Mouse (Mus musculus) midbrain, embryonic 13.5 days (tissue): ENCODE data around the gene Gm5431. TPM values are rescaled to one million over a fixed set of nuclear protein-coding genes. Genes with fewer than 3 reads are reported as not detected.
"Not testable (repeated sequence)": the region's sequence is repeated elsewhere in the genome, so short reads cannot be mapped to it uniquely, and the experiment has no call there.

Experiments
- ATAC-seq: fragments of 200-750 bp; cut with Nextera tagmentation; 2 replicates; pipeline ENCODE4 v1.8.0; 2017; ENCODE audit warnings: mild to moderate bottlenecking, moderate TSS enrichment, moderate library complexity
- H3K27ac ChIP-seq: fragments of 300-500 bp; sonication (generic); 2 replicates; pipeline ENCODE4 v1.5.1; 2015; ENCODE audit warnings: inconsistent platforms, mild to moderate bottlenecking, moderate library complexity
- H3K27me3 ChIP-seq: fragments of 300-500 bp; sonication (generic); 2 replicates; pipeline ENCODE4 v1.6.1; 2015; ENCODE audit warnings: mild to moderate bottlenecking, inconsistent platforms
- H3K36me3 ChIP-seq: fragments of 300-500 bp; sonication (generic); 2 replicates; pipeline ENCODE4 v1.6.1; 2015; ENCODE audit warnings: mild to moderate bottlenecking, inconsistent platforms
- H3K4me1 ChIP-seq: fragments of 300-500 bp; sonication (generic); replicated peaks from 2 replicates; pipeline ENCODE4 v1.6.1; 2015; ENCODE audit warnings: inconsistent platforms
- H3K4me2 ChIP-seq: fragments of 300-500 bp; sonication (generic); replicated peaks from 2 replicates; pipeline ENCODE4 v1.6.1; 2015; ENCODE audit warnings: moderate library complexity, mild to moderate bottlenecking, inconsistent platforms
- H3K4me3 ChIP-seq: fragments of 300-500 bp; sonication (generic); replicated peaks from 2 replicates; pipeline ENCODE4 v1.5.1; 2015; ENCODE audit warnings: mild to moderate bottlenecking, inconsistent platforms
- H3K9ac ChIP-seq: fragments of 300-500 bp; sonication (generic); replicated peaks from 2 replicates; pipeline ENCODE4 v1.6.1; 2015; ENCODE audit warnings: mild to moderate bottlenecking, inconsistent platforms
- H3K9me3 ChIP-seq: fragments of 300-500 bp; sonication (generic); 2 replicates; pipeline ENCODE4 v1.6.1; 2016; ENCODE audit warnings: mild to moderate bottlenecking, inconsistent platforms
- WGBS: fragments of 180-500 bp; shearing (Covaris S2); methylation state at CpG from one replicate; pipeline ENCODE4 v1.1.7; 2015; 5-methylcytosine and 5-hydroxymethylcytosine counted together
- polyA plus RNA-seq: library from polyadenylated mRNA; unstranded; fragments of >200 nt; fragmentation: Nextera tagmentation; extraction: Ambion mirVana; gene quantifications from 2 replicates; pipeline ENCODE4 v1.2.1, GENCODE M21; 2015

The Gm5431 gene
- 0.17 and 0.21 TPM in 2 replicates for polyA plus RNA-seq

- Histone ChIP-seq H3K36me3 (no peaks in the 10 kb centered on the region), H3K27ac (no peak within 1 kb of the TSS), H3K4me1 (no peaks in the 10 kb centered on the region), H3K9ac (no peak within 1 kb of the TSS), H3K4me2 (no peak within 1 kb of the TSS), H3K27me3 (no peaks in the 10 kb centered on the region), H3K4me3 (no peak within 1 kb of the TSS), H3K9me3 (no peaks in the 10 kb centered on the region)
- ATAC-seq, result no peak
- WGBS, result 77% methylated on average over 2 of the region's 2 CpGs
Measured at GRCm38 (mm10) chr11:48902021-48902420, at the start of gene Gm5431. TSS of gene Gm5431 (minus strand) at chr11:48902214.

DNA sequence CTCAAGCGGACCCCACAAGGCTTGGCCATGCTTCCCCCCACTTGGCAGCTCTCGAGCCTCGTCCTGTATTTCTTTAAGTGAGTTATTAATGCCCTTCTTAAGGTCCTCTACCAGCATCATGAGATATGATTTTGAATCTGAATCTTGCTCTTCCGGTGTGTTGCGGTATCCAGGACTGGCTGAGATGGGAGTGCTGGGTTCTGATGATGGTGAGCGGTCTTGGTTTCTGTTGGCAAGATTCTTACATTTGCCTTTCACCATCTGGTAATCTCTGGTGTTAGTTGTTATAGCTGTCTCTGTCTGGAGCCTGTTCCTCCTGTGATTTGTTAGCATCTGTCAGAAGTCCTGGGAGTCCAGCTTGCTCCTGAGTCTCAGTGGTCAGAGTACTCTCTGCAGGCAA lies 44.1 kb upstream of the Gm5431 start, which contains the start of gene Psme2b:
TSS of gene Psme2b (minus strand) at position 101 of the 400 bp plus-strand sequence.
- H3K27ac ChIP-seq, H3K4me1 ChIP-seq, H3K36me3 ChIP-seq, ATAC-seq, H3K9ac ChIP-seq, H3K27me3 ChIP-seq, H3K4me3 ChIP-seq, H3K9me3 ChIP-seq, H3K4me2 ChIP-seq: not testable (repeated sequence)
- 95% methylated on average over 6 of the region's 6 CpGs for WGBS

DNA sequence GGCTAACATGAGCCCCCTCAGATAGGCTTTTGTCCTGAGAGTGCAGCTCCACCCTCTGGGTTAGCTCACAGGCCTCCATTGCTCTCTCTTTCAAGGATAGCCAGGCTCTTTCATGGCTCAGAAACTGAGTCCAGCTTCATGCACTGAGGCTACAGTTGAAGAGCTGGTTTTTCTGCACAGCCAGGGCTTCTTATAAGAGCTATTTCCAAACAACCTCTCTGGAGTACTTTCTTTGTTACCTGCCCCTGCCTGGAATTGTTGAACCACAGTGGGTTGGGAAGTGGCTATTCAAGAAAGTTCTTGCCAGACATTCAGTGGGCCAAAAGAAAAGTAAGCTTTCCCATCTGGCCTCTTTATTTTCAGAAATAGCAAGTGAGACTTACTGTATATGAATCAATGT lies 37.3 kb upstream of the Gm5431 start:
- H3K27ac ChIP-seq, ATAC-seq, H3K9ac ChIP-seq, H3K4me3 ChIP-seq, H3K4me1 ChIP-seq, H3K9me3 ChIP-seq, H3K36me3 ChIP-seq, H3K27me3 ChIP-seq, H3K4me2 ChIP-seq: not testable (repeated sequence)

DNA sequence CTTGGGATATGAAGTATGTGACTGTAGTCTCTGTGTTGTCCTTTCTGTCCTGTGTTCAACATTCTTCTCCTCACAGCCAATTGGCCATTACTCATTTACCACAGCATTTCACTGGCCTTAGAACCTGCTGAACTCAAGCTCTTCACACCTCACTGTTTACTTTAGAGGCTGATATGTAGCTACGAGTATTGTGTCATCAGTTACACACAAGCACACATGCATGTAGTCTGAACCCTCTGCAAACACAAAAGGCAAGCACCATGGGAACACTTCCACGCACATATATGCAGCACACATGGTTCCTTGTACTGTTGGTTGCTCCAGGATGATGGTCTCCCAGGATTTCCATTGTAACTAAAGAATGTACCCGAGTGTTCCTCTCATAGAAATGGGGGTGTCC lies 33.3 kb upstream of the Gm5431 start:
- H3K4me3 ChIP-seq, H3K36me3 ChIP-seq, H3K9me3 ChIP-seq, H3K4me2 ChIP-seq, H3K9ac ChIP-seq, ATAC-seq, H3K27me3 ChIP-seq, H3K27ac ChIP-seq, H3K4me1 ChIP-seq: not testable (repeated sequence)
- WGBS, result no CpG with 5 or more reads among the region's 3 CpGs

DNA sequence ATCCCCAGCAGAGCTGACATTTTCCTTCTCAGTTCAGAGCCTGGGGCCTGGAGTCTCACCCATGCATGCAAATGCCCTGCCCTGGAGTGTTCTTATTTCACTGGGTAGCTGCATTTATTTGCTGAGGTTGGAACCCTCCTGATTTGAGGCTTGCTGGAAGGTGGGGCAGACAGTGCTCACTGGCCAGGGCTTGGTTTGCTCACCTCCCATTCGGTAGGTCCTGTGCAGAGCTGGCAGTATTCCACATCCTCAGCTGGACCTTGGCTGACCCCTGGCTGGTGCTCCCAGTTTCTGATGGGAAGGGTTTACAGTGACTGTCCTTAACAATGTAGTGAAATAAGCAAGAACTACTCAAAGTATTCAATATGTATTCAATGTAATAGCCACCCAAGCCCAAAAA lies 31.9 kb upstream of the Gm5431 start:
- H3K27me3 ChIP-seq, H3K9me3 ChIP-seq, H3K27ac ChIP-seq, H3K9ac ChIP-seq, H3K36me3 ChIP-seq, ATAC-seq, H3K4me3 ChIP-seq, H3K4me2 ChIP-seq, H3K4me1 ChIP-seq: not testable (repeated sequence)
- WGBS, result 71% methylated on average over 1 of the region's 1 CpGs

DNA sequence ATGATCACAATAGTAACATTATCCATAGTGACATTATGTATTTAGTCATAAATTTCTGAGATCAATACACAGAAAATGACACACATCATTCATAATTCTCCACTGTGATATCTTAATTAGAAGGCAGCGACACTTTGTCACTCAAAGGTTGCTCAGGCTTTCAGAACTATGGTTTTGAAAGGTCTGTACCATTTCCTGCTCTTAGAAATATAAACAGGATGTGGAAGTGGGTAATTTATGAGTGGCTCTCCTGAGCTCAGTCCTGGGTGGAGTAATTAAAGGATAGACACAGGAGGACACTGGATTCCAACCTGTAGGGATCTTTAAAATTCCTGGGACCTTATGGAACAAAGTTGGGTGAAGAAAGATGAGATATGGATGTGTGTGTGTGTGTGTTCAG lies 31.4 kb upstream of the Gm5431 start:
- H3K36me3 ChIP-seq, H3K4me1 ChIP-seq, H3K9ac ChIP-seq, H3K4me2 ChIP-seq, H3K27me3 ChIP-seq, ATAC-seq, H3K27ac ChIP-seq, H3K9me3 ChIP-seq, H3K4me3 ChIP-seq: not testable (repeated sequence)
- 89% methylated on average over 1 of the region's 1 CpGs for WGBS

DNA sequence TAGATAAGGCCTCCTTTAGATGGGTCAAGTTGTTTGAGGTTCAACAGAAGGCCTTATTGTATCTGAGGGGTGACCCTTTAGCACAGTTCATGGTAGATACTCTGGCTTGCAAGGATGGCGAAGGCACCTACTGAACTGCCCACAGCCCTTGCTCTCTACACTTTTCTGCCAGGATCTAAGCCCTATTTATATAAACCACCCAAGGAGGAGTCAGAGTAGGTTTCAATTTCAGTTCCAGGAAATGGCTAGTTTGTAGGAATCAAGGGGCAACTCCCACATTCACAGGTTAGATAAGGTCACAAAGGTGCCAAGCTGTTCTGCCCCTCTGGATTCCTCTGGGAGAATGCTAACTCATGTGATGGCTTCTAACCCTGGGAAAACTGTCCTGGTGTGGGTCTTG lies 26.1 kb upstream of the Gm5431 start:
- H3K27ac ChIP-seq, H3K9ac ChIP-seq, ATAC-seq, H3K27me3 ChIP-seq, H3K4me1 ChIP-seq, H3K9me3 ChIP-seq, H3K36me3 ChIP-seq, H3K4me2 ChIP-seq, H3K4me3 ChIP-seq: not testable (repeated sequence)
- WGBS, result 94% methylated on average over 1 of the region's 1 CpGs

- not testable (repeated sequence) for H3K4me2 ChIP-seq, H3K27me3 ChIP-seq, H3K27ac ChIP-seq, H3K4me1 ChIP-seq, H3K9me3 ChIP-seq, ATAC-seq, H3K4me3 ChIP-seq, H3K36me3 ChIP-seq, H3K9ac ChIP-seq
Measured at GRCm38 (mm10) chr11:48926437-48926836, 24.4 kb upstream of the Gm5431 start.

DNA sequence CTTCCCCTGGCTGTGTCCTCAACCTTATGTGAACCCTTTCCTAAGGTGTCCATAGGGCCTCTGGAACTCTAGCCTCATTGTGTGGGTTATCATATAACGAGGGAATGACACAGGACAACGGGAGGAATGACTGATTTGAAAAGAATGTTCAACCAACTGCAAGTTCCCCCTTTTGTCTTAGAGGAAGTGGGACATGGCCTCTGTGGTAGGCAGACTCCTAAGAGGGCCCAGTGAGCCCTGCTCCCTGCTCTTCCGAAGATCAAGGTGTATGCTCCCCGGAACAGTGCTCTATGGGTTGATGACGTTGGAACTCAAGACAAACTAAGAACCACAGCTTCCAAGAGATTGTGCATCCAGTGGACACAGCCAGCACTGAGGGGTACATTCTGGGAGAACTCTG lies 21.8 kb upstream of the Gm5431 start:
- WGBS, result 83% methylated on average over 5 of the region's 5 CpGs
- H3K4me3 ChIP-seq, H3K27me3 ChIP-seq, H3K27ac ChIP-seq, H3K4me1 ChIP-seq, H3K9ac ChIP-seq, H3K9me3 ChIP-seq, H3K36me3 ChIP-seq, ATAC-seq, H3K4me2 ChIP-seq: not testable (repeated sequence)

- no peak for ATAC-seq
- H3K4me3 ChIP-seq, result no peak overlapping the region
- no peaks in the 10 kb centered on the region for H3K36me3 ChIP-seq
- no peaks in the 10 kb centered on the region for H3K4me1 ChIP-seq
- 92% methylated on average over 3 of the region's 3 CpGs for WGBS
- H3K9me3 ChIP-seq, result no peaks in the 10 kb centered on the region
- no peaks in the 10 kb centered on the region for H3K27me3 ChIP-seq
- H3K4me2 ChIP-seq, result no peak overlapping the region
- H3K27ac ChIP-seq, result no peak overlapping the region
- H3K9ac ChIP-seq, result no peak overlapping the region
Measured at GRCm38 (mm10) chr11:48918380-48918779, 16.4 kb upstream of the Gm5431 start.

- Histone ChIP-seq H3K4me2 (no peak overlapping the region), H3K4me1 (no peaks in the 10 kb centered on the region), H3K27ac (no peak overlapping the region), H3K9me3 (no peaks in the 10 kb centered on the region), H3K27me3 (no peaks in the 10 kb centered on the region), H3K9ac (no peak overlapping the region), H3K4me3 (no peak overlapping the region), H3K36me3 (no peaks in the 10 kb centered on the region)
- ATAC-seq, result no peak
- 98% methylated on average over 1 of the region's 1 CpGs for WGBS
Measured at GRCm38 (mm10) chr11:48913611-48914010, 11.6 kb upstream of the Gm5431 start.

DNA sequence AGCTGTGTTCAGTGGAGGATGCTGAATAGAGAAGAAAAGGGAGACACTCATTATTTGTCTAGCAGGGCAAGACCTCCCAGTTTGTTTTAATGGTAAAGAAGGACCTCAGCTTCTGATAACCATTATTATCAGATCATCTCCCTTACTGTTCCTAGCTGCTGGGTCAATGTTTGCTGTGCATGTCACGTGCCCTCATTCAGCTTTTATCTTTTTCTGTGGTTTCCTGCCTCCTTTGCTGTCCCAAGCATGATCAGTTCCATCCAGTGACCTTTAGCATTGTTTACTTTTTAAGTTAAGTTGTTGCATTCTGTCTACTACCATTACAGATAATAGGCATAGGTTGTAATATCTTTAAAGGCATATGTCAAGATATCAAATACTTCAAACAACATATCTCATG lies 6.4 kb upstream of the Gm5431 start:
- Histone ChIP-seq H3K36me3 (no peaks in the 10 kb centered on the region), H3K4me3 (no peak overlapping the region)

DNA sequence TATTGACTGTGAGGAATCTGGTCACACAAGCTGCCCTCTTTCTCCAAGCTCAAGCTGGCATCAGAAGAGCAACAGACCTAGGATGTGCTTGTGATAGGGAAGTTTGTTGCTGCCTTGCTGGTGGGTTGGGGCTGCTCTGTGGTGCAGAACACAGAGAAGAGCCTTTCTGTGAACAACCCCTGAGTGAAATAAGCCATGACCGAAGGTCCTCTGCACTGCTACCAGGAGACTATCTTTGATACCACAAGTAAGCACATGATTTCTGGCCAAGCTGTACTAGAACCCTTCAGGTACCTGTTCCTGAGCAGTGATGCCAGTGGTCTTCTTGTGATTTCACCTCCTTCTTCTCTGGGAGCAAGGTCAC lies 465 bp downstream of the Gm5431 start:
- not testable (repeated sequence) for ATAC-seq, H3K9ac ChIP-seq, H3K4me3 ChIP-seq, H3K4me1 ChIP-seq, H3K9me3 ChIP-seq, H3K36me3 ChIP-seq, H3K27me3 ChIP-seq, H3K4me2 ChIP-seq, H3K27ac ChIP-seq
- 92% methylated on average over 1 of the region's 1 CpGs for WGBS

More for the DNA sequence above, 6.4 kb upstream of the Gm5431 start:
- no peak for ATAC-seq
- no peak overlapping the region for H3K27ac ChIP-seq
- H3K9ac ChIP-seq, result no peak overlapping the region
- H3K27me3 ChIP-seq, result no peaks in the 10 kb centered on the region
- H3K4me2 ChIP-seq, result no peak overlapping the region
- no peaks in the 10 kb centered on the region for H3K9me3 ChIP-seq
- 74% methylated on average over 1 of the region's 1 CpGs for WGBS
- H3K4me1 ChIP-seq, result no peaks in the 10 kb centered on the region
